Mouse (Mus musculus) 3T3-L1 (cell line): ENCODE data around the gene Slc26a10.

Source experiments
- DNase-seq: peaks from one replicate; pipeline ENCODE4 v3.0.0-alpha.2; 2015; ENCODE audit warnings: low read depth, low spot score

The Slc26a10 gene

DNA sequence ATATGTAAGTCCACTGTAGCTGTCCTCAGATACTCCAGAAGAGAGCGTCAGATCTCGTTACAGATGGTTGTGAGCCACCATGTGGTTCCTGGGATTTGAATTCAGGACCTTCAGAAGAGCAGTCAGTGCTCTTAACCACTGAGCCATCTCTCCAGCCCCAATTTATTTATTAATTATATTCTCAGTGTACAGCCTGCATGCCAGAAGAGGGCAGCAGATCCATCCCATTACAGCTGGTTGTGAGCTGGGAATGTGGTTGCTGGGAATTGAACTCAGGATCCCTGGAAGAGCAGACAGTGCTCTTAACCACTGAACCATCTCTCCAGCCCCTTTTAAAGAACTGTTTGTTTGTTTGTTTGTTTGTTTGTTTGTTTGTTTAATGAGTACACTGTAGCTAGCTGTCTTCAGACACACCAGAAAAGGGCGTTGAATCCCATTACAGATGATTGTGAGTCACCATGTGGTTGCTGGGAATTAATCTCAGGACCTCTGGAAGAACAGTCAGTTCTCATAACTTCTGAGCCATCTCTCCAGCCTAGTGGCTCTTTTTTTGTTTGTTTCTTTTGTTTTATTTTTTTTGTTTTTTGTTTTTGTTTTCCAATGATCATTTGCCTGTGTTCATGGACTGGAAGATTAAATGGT is 45.9 kb downstream of the Slc26a10 start:
- peak; percentile 59 for DNase-seq

DNA sequence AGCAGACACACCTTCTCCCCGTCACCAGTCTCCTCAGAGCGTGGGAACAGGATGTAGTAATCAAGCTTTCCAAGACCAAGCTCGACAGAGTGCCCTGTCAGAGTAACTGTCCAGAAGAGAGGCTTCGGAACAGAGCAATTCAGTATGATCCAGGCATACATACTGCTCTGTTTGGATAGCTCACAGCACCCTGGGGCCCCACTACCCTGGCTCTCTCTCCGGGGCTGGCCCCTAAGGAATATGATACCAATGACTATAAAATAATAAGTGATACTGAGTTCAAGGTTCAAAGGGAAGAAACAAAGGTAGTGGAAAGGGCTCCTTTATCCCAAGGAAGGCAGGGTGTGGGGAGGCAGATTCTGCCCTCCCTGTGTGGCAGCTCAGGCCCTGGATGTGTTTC is 48.0 kb downstream of the Slc26a10 start:
- DNase-seq: no peak

DNA sequence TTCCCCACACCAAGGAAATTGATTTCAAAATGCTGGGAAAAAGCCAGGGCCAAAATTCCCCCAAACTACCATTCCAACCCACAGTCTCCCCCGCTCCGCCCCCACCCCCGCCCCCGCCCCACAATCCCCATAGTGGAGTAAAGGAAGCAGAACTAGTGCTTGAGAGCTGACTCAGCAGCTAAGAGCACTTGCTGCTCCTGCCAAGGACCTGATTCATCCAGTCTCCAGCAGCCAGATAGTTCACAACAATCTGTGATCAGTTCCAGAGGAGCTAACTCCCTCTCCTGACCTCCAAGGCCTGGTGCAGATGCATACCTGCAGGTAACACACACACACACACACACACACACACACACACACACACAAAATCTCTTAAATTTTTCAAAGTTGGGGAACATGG is 51.0 kb downstream of the Slc26a10 start:
- DNase-seq: peak; percentile 80

DNA sequence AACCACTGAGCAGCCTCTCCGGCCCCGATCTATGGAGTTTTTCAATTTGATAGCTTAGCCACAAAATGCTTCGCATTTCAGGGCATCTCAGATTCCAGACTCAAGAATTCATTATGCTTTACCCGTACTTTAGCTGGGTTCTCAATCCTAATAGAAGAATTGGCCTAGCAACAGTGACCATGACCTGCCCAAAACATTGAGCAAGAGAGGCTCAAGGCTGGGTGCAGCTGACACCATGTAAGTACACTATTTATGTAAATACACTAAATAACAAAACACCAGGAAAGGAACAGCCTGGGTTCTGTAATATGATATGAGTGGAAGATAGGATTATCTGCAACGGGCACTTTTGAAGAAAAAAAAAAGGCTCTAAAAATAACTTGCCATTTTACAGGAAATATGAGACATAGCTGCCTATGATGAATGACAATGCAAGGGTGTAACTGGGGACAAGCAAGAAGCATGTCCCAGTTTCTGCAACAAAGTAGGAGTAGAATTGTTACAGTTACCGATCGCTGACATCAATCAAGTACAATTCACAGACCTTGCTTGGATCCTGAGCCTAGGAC is 52.6 kb downstream of the Slc26a10 start:
- DNase-seq: peak; percentile 48

DNA sequence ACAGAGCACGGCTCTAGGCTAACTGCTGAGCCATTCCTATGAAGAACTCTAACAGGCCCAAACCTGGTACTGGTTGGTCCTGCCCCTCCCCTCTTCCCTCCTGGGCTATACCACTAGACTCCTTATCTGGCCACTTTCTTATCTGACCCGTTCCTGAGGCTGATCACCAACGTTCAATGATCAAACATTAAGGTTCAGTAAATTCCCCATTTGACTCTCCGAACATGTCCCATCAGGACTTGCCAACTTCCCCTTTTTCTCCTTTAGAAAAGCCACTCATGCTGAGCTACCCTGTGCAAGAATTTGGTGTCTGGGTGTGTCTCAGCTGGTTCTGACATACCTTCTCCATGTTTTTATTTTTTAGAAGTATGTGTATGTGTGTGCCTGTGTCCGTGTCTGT is 53.9 kb downstream of the Slc26a10 start:
- DNase-seq: no peak

DNA sequence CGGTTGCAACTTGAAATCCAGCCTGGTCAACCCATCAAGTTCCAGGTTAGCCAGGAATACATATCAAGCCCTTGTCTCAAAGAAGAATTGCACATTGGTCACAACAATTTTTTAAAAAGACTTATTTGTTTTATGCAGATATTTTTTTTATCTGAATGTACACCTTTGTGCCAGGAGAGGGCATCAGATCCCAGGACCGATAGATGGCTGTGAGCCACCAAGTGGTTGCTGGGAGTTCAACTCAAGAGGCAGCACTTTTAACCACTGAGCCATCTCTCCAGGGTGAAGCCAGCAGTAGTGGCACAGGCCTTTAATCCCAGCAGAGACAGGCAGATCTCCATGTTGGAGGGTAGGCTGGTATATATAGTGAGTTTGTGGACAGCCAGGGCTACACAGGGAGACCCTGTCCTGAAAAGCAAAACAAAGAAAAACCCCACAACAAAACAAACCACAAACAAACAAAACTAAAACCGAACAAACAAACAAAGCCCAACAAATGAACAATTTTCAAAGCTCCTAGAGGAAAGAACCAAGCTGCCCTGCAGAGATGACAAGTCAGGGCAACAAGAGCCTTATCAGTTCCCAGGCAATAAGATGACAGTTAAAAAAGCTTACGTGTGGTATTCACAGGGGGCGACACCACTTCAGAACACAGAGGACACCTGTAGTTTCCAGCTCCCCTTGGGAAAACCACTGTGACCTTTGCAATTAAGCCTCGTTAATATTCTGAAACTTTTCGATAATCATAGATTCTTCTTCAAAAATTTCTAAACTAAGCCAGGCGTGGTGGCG is 55.0 kb downstream of the Slc26a10 start:
- DNase-seq: peak; percentile 83

DNA sequence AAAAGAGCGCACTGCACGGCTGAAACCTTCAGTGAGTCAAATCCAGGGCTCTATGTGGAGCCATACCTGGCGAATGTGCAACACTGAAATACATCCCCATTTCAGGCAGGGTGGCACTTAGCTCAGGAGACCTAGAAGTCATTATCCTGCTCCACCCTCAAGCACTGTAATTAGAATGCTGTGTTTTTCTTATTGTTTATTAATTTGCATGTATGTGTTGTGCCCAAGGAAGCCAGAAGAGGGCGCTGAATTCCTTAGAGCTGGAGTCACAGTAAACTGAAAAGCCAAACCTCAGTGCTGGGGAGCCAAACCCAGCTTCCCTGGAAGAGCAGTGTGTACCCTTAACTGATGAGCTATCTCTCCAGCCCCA is 57.0 kb downstream of the Slc26a10 start:
- DNase-seq: peak; percentile 83

DNA sequence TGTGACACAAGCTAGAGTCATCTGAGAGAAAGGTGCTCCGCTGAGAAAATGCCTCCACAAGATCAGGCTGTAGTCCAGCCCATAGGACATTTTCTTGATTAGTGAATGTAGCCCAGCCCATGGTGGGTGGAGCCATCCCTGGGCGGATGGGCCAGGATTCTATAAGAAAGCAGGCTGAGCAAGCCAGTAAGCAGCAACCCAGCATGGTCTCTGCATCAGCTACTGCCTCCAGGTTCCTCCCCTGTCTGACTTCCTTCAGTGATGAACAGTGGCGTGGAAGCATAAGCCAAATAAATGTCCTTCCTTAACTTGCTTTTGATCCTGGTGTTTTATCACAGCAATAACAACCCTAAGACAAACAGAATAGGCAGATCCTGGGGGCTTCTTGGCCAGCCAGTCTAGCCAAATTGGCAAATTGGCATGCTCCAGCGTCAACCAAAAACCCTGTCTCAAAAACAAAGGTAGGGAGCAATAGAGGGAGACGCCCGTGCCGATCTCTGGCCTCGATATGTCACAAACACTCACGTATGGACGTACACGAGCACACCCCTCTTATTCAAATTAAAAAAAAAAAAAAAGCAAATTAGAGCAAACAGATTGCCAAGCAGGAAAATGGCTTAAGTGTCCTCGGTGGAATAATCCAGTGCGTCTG is 57.5 kb downstream of the Slc26a10 start:
- peak; percentile 70 for DNase-seq

DNA sequence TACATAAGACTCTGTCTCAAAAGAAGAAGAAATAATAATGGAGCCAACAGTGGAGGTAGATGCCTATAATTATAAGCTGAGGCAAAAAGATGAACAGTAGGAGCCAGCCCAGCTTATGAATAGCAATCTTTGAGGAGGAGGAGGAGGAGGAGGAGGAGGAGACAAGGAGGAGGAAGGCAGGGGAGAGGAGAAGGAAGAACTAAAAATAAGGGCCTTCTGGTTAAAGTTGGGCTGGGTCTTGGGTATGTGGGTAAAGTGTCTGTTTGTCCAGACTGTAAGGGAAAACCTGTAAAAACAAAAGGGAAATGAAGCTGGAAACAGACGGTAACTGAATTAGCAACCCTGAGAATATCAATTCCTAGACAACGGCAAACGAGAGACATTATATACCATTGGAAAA is 58.4 kb downstream of the Slc26a10 start:
- DNase-seq: no peak
